Mouse (Mus musculus) liver, embryonic 14.5 days (tissue): ENCODE measurements around the gene Dock4. TPM values are rescaled to one million over a fixed set of nuclear protein-coding genes. Genes with fewer than 3 reads are reported as not detected.

Experiments
- ATAC-seq: fragments of 200-750 bp; cut with Nextera tagmentation; 2 replicates; pipeline ENCODE4 v1.8.0; 2017; ENCODE audit warnings: moderate number of reproducible peaks, mild to moderate bottlenecking, moderate library complexity; ENCODE audit not compliant: insufficient read depth
- DNase-seq, 3 experiments: peaks; one replicate each; pipeline ENCODE4 v3.0.0-alpha.2; 2012 to 2013; ENCODE audit warnings: low read depth in 3 of 3, low spot score in 3 of 3
- H3K27ac ChIP-seq: fragments of 300-500 bp; sonication (generic); 2 replicates; pipeline ENCODE4 v1.5.1; 2014; ENCODE audit warnings: moderate library complexity, mild to moderate bottlenecking, control low read depth, inconsistent platforms
- H3K27me3 ChIP-seq: fragments of 300-500 bp; sonication (generic); 2 replicates; pipeline ENCODE4 v1.6.1; 2014; ENCODE audit warnings: mild to moderate bottlenecking, low read length, moderate library complexity; ENCODE audit not compliant: control insufficient read depth, insufficient read depth
- H3K36me3 ChIP-seq: fragments of 300-500 bp; sonication (generic); replicated peaks from 2 replicates; pipeline ENCODE4 v1.6.1; 2014; ENCODE audit warnings: low read depth; ENCODE audit not compliant: control insufficient read depth, insufficient read depth
- H3K4me1 ChIP-seq, 2 experiments: fragments of 200-500 bp in 1 of 2; fragments of 300-500 bp in 1 of 2; sonication (generic) in 1 of 2; replicated peaks; 2 replicates each; pipeline ENCODE4 v1.6.1; 2012 to 2014; ENCODE audit warnings: antibody characterized with exemption in 1 of 2, inconsistent platforms in 1 of 2, low read length in 1 of 2; ENCODE audit not compliant: control insufficient read depth in 2 of 2, insufficient read depth in 2 of 2
- H3K4me2 ChIP-seq: fragments of 300-500 bp; sonication (generic); 2 replicates; pipeline ENCODE4 v1.6.1; 2014; ENCODE audit warnings: low read depth, mild to moderate bottlenecking, control low read depth, moderate library complexity
- H3K4me3 ChIP-seq, 2 experiments: fragments of 200-500 bp in 1 of 2; fragments of 300-500 bp in 1 of 2; sonication (generic) in 1 of 2; 2 replicates each; pipeline ENCODE4 v1.5.1; 2012 to 2014; ENCODE audit warnings: low read depth in 2 of 2, low read length in 2 of 2, mild to moderate bottlenecking in 2 of 2, control low read depth in 1 of 2, inconsistent platforms in 1 of 2, moderate library complexity in 1 of 2; ENCODE audit not compliant: insufficient read depth in 1 of 2
- H3K9ac ChIP-seq: fragments of 300-500 bp; sonication (generic); replicated peaks from 2 replicates; pipeline ENCODE4 v1.6.1; 2014; ENCODE audit warnings: mild to moderate bottlenecking, control low read depth, moderate library complexity
- H3K9me3 ChIP-seq: fragments of 300-500 bp; sonication (generic); 2 replicates; pipeline ENCODE4 v1.6.1; 2016; ENCODE audit warnings: low read length, mixed read lengths; ENCODE audit not compliant: control insufficient read depth
- CTCF ChIP-seq: IDR thresholded peaks from 2 replicates; pipeline ENCODE4 v1.5.1; 2016; ENCODE audit warnings: antibody characterized with exemption, low read depth, control low read depth
- EP300 ChIP-seq: IDR thresholded peaks from 2 replicates; pipeline ENCODE4 v1.6.1; 2016; ENCODE audit warnings: antibody characterized with exemption, low read depth
- WGBS: fragments of 180-500 bp; shearing (Covaris S2); extraction: QIAGEN DNeasy Blood & Tissue Kit; methylation state at CpG from one replicate; pipeline ENCODE4 v1.1.7; 2014; ENCODE audit not compliant: insufficient replicate concordance; 5-methylcytosine and 5-hydroxymethylcytosine counted together
- polyA plus RNA-seq, 2 experiments: library from polyadenylated mRNA; depleted of rRNA in 1 of 2; stranded (reverse) in 1 of 2; unstranded in 1 of 2; fragments of >200 nt; fragmentation: Nextera tagmentation in 1 of 2; extraction: Ambion mirVana in 1 of 2; gene quantifications; 2 replicates each; pipeline versions ENCODE4 v1.2.1 to v1.2.3; 2012 to 2014

Dock4 gene
- polyA plus RNA-seq, 2 experiments: 0.49 to 0.57 TPM

DNA sequence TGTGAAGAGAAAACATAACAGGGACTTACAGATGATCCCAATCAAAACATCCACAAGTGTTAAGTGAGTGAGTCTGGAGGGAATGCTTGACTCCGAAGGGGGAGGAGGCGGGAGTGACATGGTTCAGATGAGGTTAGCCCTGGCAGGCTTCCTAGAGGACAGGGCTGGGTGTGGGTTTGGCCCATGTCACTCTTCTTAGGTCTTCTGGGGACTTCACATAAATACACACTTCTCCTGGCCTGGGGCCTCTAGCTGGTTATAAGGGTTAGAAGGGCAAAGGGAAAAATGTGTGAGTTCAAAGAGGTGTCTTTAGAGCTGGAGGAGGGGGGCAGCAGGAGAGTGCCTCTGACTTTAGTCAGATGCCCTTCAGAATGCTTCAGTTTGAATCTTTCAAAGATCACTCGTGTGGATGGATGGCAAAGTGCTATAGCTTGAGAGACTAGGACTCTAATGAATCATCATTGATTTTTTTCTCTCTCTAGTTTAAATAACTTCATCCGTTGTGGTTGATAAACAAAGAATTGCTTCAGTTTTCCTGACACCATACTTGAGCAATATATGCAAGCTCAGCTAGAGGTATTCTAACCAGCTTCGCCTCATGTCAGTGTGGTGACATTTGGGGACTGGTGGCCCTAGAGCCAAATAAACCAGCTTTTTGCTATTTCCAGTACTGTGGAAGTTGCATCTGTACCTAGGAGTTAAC lies 54.0 kb downstream of the Dock4 start:
- TF ChIP-seq CTCF (no peak), EP300 (no peak)
- no peak for ATAC-seq
- WGBS: 58% methylated on average over 5 of the region's 5 CpGs

DNA sequence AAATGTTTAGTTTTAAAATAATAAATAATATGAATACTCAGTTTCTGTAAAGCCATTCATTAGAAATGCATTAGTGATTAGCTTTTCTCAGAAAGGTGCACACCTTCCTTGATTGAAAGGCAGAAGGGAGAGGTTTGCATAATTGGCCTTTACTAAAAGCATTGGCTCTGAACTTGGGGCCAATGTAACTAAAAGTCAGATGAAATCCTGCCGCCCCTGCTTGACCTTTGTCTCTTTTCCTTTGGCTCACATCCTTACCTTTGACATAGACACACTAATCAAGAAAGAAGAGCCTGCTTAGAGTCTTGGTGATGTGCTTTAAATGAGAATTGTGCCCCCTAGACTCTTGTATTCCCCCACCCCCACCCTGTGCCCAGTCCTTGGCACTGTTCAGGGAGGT lies 55.4 kb downstream of the Dock4 start:
- Histone ChIP-seq H3K4me3 (no peak overlapping the region), H3K4me1 (no peaks in the 10 kb centered on the region), H3K36me3 (no peaks in the 10 kb centered on the region), H3K4me2 (no peak overlapping the region), H3K9ac (no peak overlapping the region), H3K27me3 (no peaks in the 10 kb centered on the region), H3K27ac (no peak overlapping the region), H3K9me3 (no peaks in the 10 kb centered on the region)
- no peak for DNase-seq
- ATAC-seq: no peak
- WGBS: 53% methylated on average over 1 of the region's 1 CpGs
- no peak for TF ChIP-seq EP300
- no peak for TF ChIP-seq CTCF

More for the DNA sequence above, 54.0 kb downstream of the Dock4 start:
- no peak overlapping the region for H3K9ac ChIP-seq
- H3K36me3 ChIP-seq: no peaks in the 10 kb centered on the region
- no peaks in the 10 kb centered on the region for H3K4me1 ChIP-seq
- no peak for DNase-seq
- no peak overlapping the region for H3K27ac ChIP-seq
- no peak overlapping the region for H3K4me3 ChIP-seq
- H3K27me3 ChIP-seq: no peaks in the 10 kb centered on the region
- no peaks in the 10 kb centered on the region for H3K9me3 ChIP-seq
- no peak overlapping the region for H3K4me2 ChIP-seq

GRCm38 (mm10) chr12:40503520-40503919 lies 57.8 kb downstream of the Dock4 start:
- 61% methylated on average over 3 of the region's 3 CpGs for WGBS
- Histone ChIP-seq H3K27me3 (no peaks in the 10 kb centered on the region), H3K27ac (no peak overlapping the region), H3K9me3 (no peaks in the 10 kb centered on the region), H3K4me2 (no peak overlapping the region), H3K9ac (no peak overlapping the region), H3K4me3 (no peak overlapping the region), H3K36me3 (no peaks in the 10 kb centered on the region), H3K4me1 (no peaks in the 10 kb centered on the region)
- DNase-seq (no peak), ATAC-seq (no peak)
- TF ChIP-seq EP300 (no peak), CTCF (no peak)

GRCm38 (mm10) chr12:40504687-40505086 lies 58.9 kb downstream of the Dock4 start:
- Histone ChIP-seq H3K9me3 (no peaks in the 10 kb centered on the region), H3K27me3 (no peaks in the 10 kb centered on the region), H3K27ac (no peak overlapping the region), H3K9ac (no peak overlapping the region), H3K4me3 (no peak overlapping the region), H3K4me1 (no peaks in the 10 kb centered on the region), H3K4me2 (no peak overlapping the region), H3K36me3 (no peaks in the 10 kb centered on the region)
- no peak for ATAC-seq
- no peak for DNase-seq
- no peak for TF ChIP-seq CTCF
- TF ChIP-seq EP300: no peak
- 59% methylated on average over 3 of the region's 3 CpGs for WGBS

GRCm38 (mm10) chr12:40507823-40508390 lies 62.2 kb downstream of the Dock4 start:
- Histone ChIP-seq H3K27ac (no peak overlapping the region), H3K36me3 (no peaks in the 10 kb centered on the region), H3K9ac (no peak overlapping the region), H3K9me3 (no peaks in the 10 kb centered on the region), H3K27me3 (no peaks in the 10 kb centered on the region), H3K4me3 (no peak overlapping the region), H3K4me1 (no peaks in the 10 kb centered on the region), H3K4me2 (no peak overlapping the region)
- ATAC-seq (no peak), DNase-seq (no peak)
- 60% methylated on average over 4 of the region's 4 CpGs for WGBS
- TF ChIP-seq EP300: no peak
- no peak for TF ChIP-seq CTCF
